Mouse (Mus musculus) heart, postnatal 4 days (tissue): Measurements from ENCODE around the gene Mlxipl. TPM values are rescaled to one million over a fixed set of nuclear protein-coding genes. Genes with fewer than 3 reads are reported as not detected.

ENCODE experiments used
- DNase-seq: peaks from one replicate; pipeline ENCODE4 v3.0.0; 2021
- total RNA-seq, 2 experiments: library from RNA; stranded (reverse); gene quantifications; 2 replicates each; pipeline ENCODE4 v1.2.3; 2021

The Mlxipl gene
- total RNA-seq, 2 experiments from 2014 or later: 8.4 to 9.6 TPM

- peak; percentile 99 for DNase-seq
Observed at GRCm38 (mm10) chr5:135149053-135149819, 59.5 kb downstream of the Mlxipl start, which contains the start of gene Tbl2. Gene Tbl2 (plus strand): TSS chr5:135149657.

GRCm38 (mm10) chr5:135149820-135150178 lies 60.1 kb downstream of the Mlxipl start:
- DNase-seq: no peak

- DNase-seq: no peak
Observed at GRCm38 (mm10) chr5:135156496-135156895, 66.8 kb downstream of the Mlxipl start.

GRCm38 (mm10) chr5:135161221-135161620 lies 71.5 kb downstream of the Mlxipl start:
- no peak for DNase-seq

GRCm38 (mm10) chr5:135161650-135162049 lies 72.0 kb downstream of the Mlxipl start:
- DNase-seq: no peak

- no peak for DNase-seq
Observed at GRCm38 (mm10) chr5:135162361-135162760, 72.7 kb downstream of the Mlxipl start.

- DNase-seq: no peak
Observed at GRCm38 (mm10) chr5:135162821-135163220, 73.1 kb downstream of the Mlxipl start.

GRCm38 (mm10) chr5:135166909-135167308 lies 77.2 kb downstream of the Mlxipl start:
- no peak for DNase-seq

GRCm38 (mm10) chr5:135167469-135167868 lies 77.8 kb downstream of the Mlxipl start:
- no peak for DNase-seq

GRCm38 (mm10) chr5:135168063-135169062 lies 78.7 kb downstream of the Mlxipl start, which contains the start of gene Bcl7b:
Gene Bcl7b (plus strand): TSS chr5:135168283.
- DNase-seq: peak; percentile 97

GRCm38 (mm10) chr5:135169479-135169878 lies 79.8 kb downstream of the Mlxipl start:
- no peak for DNase-seq

- no peak for DNase-seq
Observed at GRCm38 (mm10) chr5:135171688-135172220, 82.1 kb downstream of the Mlxipl start.

GRCm38 (mm10) chr5:135172986-135173385 lies 83.3 kb downstream of the Mlxipl start:
- DNase-seq: no peak

- DNase-seq: no peak
Observed at GRCm38 (mm10) chr5:135175086-135175485, 85.4 kb downstream of the Mlxipl start.

GRCm38 (mm10) chr5:135178523-135178922 lies 88.8 kb downstream of the Mlxipl start:
- DNase-seq: no peak

- no peak for DNase-seq
Observed at GRCm38 (mm10) chr5:135178996-135179395, 89.3 kb downstream of the Mlxipl start.

GRCm38 (mm10) chr5:135179616-135180015 lies 89.9 kb downstream of the Mlxipl start:
- DNase-seq: no peak

GRCm38 (mm10) chr5:135180796-135181195 lies 91.1 kb downstream of the Mlxipl start:
- no peak for DNase-seq

GRCm38 (mm10) chr5:135181776-135182175 lies 92.1 kb downstream of the Mlxipl start:
- DNase-seq: no peak

GRCm38 (mm10) chr5:135183131-135183861 lies 93.6 kb downstream of the Mlxipl start:
- DNase-seq: no peak

- no peak for DNase-seq
Observed at GRCm38 (mm10) chr5:135185016-135185415, 95.3 kb downstream of the Mlxipl start.

GRCm38 (mm10) chr5:135185596-135185995 lies 95.9 kb downstream of the Mlxipl start:
- no peak for DNase-seq
